Mouse (Mus musculus) granulocyte monocyte progenitor cell, adult 5-6 weeks (primary cell): ENCODE measurements around the gene Prss34. TPM values are rescaled to one million over a fixed set of nuclear protein-coding genes. Genes with fewer than 3 reads are reported as not detected.

Source experiments
- ATAC-seq: replicated peaks from 2 replicates; pipeline ENCODE4 v1.8.0; 2016; ENCODE audit warnings: mild to moderate bottlenecking, moderate TSS enrichment, inconsistent platforms; ENCODE audit not compliant: poor library complexity, severe bottlenecking
- total RNA-seq, 2 experiments: library from RNA; stranded (forward) in 1 of 2; stranded (reverse) in 1 of 2; fragments of 200-712, 200-1000 nt in 1 of 2; fragments of >200 nt in 1 of 2; fragmentation: Nextera tagmentation in 1 of 2; gene quantifications; 2 replicates each; pipeline ENCODE4 v1.2.3; 2014 to 2017

The Prss34 gene
- 2.4 and 94.9 TPM in 2 replicates for total RNA-seq (2014; fragmentation: Nextera tagmentation)
- 21.6 and 23.7 TPM in 2 replicates for total RNA-seq (2017)

DNA sequence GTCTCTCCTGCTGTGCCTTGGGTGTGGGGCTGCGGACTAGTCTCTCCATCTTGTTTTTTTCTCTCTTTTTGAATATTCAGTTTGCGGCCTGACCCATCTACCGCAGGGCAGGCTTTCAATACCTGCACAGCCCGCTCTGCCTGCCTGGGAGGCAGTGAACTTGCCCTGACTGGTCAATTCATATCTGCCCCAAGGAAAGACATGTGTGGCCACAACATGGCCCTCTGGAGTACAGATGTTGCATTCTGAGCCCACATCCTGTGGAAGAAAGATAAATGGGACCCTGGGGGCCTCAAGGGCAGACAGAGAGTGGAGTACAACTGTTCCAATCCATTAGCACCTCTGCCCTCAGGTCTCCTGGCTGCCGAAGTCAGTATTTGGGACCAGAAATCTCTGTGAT, at the start of gene Prss34:
Gene Prss34 (plus strand): TSS at position 301 of the 400 bp plus-strand sequence.
- ATAC-seq = no peak

DNA sequence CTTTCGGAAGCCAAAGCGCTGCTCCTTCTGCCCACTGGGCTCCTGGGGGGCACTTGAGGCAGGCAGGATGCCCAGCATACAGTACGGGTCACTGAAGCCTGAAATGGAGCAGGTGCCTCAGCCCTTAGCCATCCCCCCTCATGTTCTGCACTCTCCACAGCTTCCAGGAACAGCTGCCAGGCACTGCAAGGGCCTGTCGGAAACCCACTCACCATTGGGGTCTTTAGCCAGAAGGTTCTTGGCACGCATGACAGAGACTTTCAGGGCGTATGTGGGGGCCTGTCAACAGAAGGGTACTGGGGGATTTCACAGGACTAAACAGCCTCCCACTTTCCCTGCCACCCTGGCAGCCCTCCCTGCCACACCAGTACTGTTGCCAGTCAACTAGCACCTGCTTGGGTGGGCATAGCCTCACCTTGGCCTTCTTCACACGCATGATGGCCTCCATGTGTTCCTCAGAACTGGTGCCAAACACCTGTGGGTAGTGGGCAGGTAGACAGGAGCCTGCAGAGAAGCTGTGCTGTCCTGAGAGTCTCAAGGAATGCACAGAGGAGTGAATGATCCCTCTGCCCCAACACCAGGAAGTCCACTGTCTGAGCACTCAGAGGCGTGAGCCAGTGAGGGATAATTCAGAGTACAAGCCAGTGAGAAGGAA, 47.9 kb upstream of the Prss34 start:
- no peak for ATAC-seq

DNA sequence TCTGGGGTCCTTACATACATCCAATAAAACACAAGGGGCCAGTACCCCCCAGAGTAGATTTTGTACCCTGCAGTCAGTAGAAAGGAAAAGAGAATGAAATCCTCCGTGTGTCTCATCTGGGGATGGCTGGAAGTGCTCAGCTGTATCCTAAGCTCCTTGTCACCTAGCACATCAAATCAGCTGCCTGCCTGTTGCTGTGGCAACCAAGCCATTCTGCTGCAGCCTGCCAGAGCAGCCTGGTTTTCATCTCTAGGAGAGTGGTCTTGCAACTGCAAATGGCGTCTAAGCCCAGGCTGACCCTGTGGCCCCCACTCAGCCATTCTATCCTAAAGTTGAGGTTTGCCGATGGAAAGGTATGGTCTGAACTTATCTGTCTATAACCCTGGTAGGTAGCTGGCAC, 45.6 kb upstream of the Prss34 start:
- no peak for ATAC-seq

DNA sequence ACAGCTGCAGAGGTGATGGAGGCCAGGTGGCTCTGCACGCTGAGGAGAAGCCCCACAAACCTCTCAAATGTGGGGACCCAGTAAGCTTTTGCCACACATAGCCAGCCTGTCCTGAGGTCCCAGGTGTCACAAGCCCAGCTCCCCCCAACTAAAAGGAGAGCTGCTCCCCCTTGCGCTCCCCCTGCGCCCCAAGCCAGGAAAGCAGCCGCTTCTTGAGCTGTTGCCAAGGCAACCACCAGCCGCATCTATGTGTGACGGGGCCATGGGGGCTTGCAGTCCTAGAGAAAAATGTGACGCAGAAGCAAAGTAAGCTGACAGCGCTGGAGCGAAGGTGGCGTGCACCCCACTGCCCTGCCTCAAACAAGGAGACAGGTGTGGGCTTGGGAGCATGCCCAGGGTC, 44.4 kb upstream of the Prss34 start:
- ATAC-seq = no peak

DNA sequence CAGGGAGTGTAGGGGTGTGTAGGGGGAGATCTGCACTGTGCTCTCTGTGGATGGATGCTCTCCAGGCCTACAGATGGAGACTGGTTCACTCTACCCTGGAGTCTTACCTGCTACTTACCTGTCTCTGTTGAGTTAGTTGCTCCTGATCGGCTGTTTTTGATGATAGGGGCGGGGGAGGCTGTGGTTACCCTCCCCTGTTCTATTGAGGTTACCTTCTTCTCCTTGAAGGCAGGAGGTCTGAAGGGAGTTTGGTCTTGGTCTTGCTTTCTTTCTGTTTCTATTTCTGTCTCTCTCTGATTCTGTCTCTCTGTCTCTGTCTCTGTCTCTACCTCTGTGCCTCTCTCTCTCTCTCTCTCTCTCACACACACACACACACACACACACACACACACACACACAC, 43.1 kb upstream of the Prss34 start:
- ATAC-seq = no peak

DNA sequence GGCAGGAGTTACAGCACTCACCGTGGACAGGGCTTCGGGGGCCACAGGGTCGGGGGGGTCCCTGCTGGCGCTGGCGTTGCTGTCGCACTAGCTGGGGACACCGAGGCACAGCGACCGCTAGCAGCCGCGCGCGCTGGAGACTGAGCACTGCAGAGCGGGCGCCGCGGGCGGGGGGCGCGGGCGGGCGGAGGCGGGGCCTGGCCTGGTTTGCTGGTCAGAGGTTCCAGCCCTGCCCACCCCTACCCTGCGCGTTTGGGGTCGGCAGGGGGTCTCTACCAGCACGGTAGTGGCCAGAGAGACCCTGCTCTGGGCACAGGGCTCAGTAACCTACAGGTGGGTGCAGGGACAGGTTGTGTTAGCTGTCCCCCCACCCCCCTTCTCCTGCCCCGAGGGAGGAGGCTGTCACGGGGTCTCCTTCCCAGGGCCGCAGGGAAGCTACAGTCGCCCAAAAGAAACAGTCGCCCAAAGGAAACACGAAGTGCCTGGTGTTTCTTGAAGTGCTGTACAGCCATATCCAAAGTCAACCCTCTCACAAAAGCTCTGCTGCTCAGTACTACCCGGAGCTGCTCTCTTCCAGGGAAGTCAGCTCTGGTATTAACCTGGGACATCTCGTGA, 41.9 kb upstream of the Prss34 start, which contains the start of gene Baiap3:
Gene Baiap3 (minus strand): TSS at position 225 of the 615 bp plus-strand sequence.
- ATAC-seq = no peak

DNA sequence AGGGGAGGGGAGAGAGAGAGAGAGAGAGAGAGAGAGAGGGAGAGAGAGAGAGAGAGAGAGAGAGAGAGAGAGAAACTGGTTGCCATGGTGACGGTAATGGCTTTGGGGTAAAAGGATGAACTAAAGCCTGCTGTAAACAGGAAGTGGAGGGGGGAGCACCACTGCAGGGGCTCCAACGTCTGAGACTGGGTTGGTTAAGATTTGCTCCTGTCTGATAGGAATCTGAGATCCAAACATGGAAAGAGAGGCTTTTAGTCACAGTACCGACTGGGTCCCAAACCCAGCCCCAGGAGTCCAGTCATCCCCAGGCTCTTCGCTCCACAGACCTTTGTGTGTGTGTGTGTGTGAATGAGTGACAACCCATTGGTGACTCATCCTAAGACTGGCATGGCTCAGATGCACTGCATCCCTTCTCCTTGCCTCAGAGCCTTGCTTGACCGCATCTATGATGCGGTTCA, 40.4 kb upstream of the Prss34 start:
- peak; percentile 35; the same call in 1 of the 2 replicates for ATAC-seq

DNA sequence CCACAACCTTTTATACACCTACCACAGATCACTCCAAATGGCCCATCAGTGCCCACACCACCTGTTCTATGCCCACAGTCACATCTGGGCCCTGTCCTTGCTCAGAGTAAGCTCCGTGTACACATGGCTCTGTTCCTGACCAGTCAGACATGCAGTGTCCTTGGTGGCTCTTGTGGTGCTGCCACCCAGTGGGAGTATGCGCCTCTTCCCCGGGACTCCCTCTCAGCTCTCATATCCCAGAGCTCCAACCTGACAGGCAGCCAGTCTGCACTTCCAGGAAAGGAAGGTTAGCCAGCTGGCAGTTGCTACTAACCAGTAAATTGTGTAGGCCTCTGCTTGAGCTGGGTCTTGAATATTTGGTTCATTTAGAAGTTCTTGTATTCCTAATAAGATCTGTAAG, 33.7 kb upstream of the Prss34 start:
- ATAC-seq = no peak

DNA sequence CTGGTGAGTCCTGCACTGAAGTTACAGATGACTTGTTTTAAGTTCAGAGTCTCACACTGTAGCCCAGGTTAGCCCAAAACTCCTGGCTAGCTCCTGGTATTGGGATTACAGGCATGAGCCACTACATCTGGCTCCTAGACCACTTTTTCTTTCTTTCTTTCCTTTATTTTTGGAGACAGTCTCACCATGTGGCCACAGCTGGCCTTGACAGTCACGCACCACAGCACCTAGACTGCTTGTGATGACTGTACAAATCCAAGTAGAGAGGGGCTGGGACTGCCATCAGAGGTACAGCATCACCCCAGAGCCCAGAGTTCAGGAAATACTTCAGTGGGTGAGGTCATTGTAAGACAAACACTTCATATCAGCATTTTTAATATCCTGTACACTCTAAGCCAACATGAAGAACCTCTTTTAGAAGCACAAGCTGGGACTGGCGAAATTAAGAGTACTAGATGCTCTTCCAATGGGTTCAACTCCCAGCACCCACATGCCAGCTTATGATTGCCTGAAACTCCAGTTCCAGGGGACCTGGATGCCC, 27.3 kb upstream of the Prss34 start:
- no peak for ATAC-seq

DNA sequence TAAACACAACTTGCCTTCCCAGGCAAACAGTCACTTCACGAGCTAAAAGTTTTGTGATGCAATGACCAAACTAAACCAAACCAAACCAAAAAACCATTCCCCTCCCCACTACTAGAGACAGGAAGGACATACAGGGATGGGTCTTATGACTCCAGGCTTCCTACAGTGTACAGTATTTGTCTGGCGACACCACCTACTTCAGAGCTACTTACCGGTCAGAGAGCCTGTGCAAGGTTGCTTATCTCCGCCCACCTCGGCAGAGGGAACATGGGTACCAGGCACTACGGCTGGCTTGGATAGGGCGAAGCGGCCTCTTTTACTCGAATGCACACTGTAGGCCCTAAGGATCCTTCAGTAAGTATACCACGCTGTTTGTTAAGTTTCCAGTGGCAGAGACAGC, 25.9 kb upstream of the Prss34 start:
- 0 out of 2 replicates have a peak, but pooled peaks have one; percentile 8 for ATAC-seq

DNA sequence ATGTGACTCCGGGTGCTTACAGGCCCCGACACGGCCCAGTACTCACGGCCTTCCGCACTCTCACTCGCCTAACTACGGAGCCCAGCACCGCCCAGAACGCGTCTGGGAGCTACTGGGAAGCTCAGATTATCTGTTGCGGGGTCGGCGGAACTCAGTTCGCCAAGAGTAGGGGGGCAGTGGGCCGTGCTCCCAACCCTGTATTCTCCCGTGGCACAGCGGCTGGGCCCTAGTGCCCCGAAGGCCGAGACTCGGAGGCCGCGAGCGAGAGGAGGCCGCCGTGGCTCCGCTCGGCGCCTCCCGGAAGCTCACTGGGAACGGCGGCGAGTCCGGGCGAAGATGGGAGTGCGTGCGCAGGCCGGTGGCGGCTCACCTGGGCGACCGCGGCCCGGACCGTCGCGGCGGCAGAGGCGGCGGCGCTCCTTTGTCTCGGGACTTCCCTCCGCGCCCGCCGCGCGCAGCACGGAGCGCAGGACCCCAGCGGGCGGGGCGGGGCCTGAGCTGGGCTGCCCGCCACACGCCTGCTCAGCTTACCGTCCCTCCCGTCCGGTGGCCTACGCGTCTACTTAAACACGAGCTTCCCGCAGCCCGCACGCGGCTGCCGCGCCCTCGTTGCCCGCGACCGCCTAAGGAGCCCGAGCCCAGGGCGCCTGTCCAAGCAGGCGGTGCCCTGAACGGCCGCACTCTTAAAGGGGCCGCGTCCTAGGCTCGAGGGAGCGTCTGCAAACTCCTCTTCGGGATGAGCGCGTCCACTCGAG, 25.1 kb upstream of the Prss34 start:
- ATAC-seq = peak; percentile 60

DNA sequence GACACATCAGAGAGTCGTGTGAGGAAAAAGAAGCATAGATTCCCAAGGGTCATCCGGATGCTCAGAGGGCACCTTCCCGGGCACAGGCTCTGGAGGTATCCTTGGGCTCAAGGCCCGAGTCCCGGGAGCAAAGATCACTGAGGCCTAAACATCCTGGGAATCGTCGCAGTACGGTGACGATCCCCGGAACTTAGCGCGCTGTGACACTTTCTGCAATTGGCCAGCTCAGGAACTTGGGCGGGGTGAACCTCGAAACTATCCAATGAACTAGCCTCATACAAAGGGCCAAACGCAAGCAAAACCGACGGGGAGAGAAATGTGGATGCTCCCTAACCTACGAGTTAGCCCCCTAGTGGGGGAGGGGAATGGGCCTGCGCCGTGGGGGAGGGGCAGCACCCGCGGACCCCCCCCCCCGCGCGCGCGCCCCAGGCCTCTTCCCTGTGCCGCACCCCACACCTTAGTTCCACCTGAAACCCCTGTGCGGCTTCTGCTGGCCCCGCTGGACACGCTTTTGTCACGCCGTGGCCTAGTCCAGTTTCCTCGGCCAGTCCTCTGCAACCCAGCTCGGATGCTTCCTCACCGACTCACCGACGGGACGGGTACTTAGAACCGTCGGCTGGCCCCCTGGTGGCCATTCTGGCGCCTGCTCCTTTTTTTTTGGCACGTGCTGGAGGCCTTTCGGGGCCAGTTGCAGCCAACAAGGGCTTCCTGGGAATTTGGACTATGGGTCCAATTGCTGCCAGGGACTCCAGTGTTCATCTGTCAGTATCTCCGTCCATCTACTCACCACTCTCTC, 24.3 kb upstream of the Prss34 start:
- ATAC-seq = peak; percentile 79

DNA sequence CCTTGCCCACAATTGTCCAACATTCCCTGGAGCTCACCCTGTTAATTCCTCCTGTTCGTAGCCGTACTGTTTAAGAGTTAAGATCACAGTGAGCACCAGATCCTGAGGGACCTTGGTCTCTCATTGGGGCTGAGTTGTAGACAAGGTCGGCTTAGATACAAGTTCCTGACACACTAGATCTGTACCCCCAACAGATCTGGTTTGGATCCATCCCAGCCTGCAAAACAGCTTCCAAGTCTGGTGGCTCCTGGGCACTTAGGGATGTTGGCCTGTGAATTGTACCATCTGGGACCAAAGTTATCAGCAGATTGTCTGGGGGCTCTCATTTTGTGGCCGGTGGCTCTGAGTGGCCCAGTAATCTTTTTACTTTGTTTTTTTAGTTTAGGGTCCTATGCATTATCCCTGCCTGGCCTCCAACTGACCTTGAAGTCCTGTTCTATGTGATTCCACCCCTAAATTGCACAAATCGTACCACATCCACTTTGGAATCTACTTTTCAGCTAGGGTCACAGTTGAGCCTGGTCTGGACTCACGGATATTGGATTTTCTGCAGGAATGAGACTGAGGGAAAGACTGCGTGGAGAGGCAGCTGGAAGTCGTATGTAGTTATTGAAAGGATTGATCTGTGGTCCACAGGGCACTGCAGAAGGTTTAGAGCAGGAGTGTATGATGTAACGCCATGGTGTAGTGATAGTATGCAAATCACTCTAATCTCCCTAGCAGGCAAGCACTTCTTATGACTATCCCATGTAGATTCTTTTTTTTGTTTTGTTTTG, 23.4 kb upstream of the Prss34 start, which contains the start of gene Ube2i:
Gene Ube2i (minus strand): TSS at position 52 of the 776 bp plus-strand sequence.
- ATAC-seq = no peak

DNA sequence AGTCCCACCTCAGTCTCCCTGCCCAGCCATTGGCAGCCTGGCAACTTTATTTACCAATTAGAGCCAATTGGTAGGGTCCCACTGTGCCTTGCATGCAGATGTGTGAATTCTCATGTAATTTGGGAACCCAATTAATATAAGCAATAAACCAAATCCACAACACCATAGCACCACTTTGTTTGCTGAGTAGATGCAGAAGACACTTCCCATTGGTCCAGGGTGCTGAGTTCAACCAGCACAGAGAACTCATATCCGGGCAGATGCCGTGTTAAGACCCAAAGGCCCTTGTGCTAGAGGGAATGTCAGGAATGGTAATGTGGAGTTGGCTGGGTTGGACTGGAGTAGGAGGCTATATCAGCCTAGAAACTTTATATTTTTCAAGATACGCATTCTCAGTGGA, 22.4 kb upstream of the Prss34 start:
- ATAC-seq = no peak

DNA sequence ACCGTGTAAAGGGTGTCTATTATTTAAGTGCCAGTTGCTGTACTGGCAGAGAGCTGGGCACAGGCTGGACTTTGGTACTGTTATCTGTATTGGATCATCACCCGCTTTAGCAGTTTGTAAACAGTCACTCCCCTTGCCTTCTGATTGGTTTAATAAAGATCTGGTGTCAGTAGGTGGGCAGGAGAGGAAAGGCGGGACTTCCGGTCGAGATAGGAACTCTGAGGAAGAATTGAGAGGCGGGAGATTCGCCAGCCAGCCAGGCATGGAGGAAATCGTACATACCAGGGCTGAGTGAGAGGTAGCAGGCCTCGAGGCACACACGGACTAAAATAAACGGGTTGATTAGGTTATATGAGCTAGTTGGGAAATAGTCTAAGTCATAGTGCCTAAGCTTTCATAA, 16.1 kb upstream of the Prss34 start:
- ATAC-seq = peak; percentile 50

DNA sequence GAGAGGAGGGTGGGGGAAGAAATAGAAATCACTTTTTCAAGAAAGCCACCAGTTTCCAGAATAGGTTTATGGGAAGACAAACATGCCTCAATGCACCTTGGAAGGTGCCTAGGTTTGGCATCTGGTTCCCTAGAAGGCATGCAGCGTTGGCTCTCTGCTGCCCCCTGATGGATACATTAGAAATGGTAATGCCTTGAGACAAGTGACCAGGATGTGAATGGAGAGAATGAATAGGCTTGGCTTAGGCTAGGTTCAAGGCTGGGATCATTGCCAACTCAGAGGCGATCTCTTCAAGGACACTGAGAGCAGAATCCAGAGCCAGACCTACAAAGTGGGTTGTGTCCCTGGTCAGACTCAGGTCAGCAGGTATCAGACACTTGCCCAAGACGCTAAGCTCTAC, 13.2 kb upstream of the Prss34 start:
- ATAC-seq = peak; percentile 76

DNA sequence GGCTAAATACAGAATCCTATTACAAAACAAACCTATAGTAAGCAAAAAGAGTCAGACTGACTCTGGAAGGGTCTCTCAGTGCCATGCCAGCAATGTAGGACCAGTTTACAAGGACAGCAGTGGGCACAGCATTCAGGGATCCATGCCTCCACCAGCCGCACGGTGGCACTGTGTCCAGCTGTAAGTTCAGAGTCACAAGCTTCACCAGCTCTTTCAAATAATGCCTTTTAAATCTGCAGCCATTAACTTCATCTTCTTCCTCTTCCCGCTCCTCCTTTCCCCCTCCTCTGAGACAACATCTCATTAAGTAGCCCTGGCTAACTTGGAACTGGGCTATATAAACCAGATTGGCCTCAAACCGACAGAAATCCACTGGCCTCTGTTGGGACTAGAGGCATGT, 9.4 kb upstream of the Prss34 start:
- ATAC-seq = peak; percentile 84

DNA sequence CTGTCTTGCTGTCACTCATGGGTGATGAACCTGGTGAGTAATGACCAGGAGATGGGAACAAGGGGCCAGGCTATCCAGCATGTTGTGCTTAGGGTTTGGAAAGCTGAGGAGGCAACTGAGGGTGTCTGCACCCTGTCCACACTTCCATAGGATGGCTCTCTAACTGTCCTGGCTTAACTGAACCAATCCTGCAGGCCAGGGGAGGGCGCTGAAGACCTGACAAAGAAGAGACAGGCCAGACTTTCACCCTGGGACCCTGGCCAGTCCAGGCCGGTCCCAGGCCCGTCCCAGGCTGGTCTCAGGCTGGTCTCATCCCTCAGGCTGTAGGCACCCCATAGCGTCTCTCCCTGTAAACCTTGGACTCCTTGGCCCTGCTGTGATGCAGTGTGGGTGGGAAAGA, 7.8 kb upstream of the Prss34 start:
- ATAC-seq = no peak

DNA sequence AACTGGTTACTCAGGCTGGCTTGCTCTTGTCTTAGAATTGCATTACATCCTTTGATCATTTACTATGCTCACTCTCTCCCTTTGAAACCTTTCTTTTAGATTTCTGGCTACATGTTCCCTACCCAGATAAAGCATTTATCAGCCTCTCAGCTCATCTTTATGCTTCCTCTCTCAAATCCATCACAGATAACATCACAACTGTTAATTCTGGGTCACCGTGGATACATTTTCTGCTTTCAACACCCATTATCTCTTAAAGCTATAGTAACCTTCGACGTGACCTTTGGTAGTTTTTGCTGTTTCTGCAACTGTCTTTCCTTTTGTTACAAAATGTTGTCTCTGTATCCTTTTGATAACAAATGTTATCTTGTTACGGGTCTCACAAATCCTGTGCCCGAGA, 4.7 kb upstream of the Prss34 start:
- ATAC-seq = no peak
